Mouse (Mus musculus): ENCODE measurements around the gene Paqr8.
"Not testable (repeated sequence)": the region's sequence is repeated elsewhere in the genome, so short reads cannot be mapped to it uniquely, and the experiment has no call there.

Gene Paqr8

GRCm38 (mm10) chr1:20912527-20913171 lies 22.2 kb downstream of the Paqr8 start:
- DNase-seq: no peak

- no peak for DNase-seq
Observed at GRCm38 (mm10) chr1:20914769-20915168, 24.4 kb downstream of the Paqr8 start.

- DNase-seq: no peak
Observed at GRCm38 (mm10) chr1:20915608-20916007, 25.2 kb downstream of the Paqr8 start.

- DNase-seq: no peak
Observed at GRCm38 (mm10) chr1:20917496-20918050, 27.2 kb downstream of the Paqr8 start.

GRCm38 (mm10) chr1:20919728-20920127 lies 29.3 kb downstream of the Paqr8 start:
- no peak for DNase-seq

- no peak for DNase-seq
Observed at GRCm38 (mm10) chr1:20921081-20921528, 30.7 kb downstream of the Paqr8 start.

- no peak for DNase-seq
Observed at GRCm38 (mm10) chr1:20922612-20923399, 32.4 kb downstream of the Paqr8 start.

GRCm38 (mm10) chr1:20925324-20925723 lies 34.9 kb downstream of the Paqr8 start:
- not testable (repeated sequence) for DNase-seq

- DNase-seq: no peak
Observed at GRCm38 (mm10) chr1:20925926-20926325, 35.5 kb downstream of the Paqr8 start.

GRCm38 (mm10) chr1:20926376-20926775 lies 36.0 kb downstream of the Paqr8 start:
- no peak for DNase-seq

- DNase-seq: no peak
Observed at GRCm38 (mm10) chr1:20928487-20928886, 38.1 kb downstream of the Paqr8 start.

- DNase-seq: peak; percentile 55
Observed at GRCm38 (mm10) chr1:20933457-20933856, 43.1 kb downstream of the Paqr8 start.

GRCm38 (mm10) chr1:20935106-20935505 lies 44.7 kb downstream of the Paqr8 start:
- no peak for DNase-seq

- DNase-seq: no peak
Observed at GRCm38 (mm10) chr1:20939046-20939445, 48.6 kb downstream of the Paqr8 start.

GRCm38 (mm10) chr1:20940151-20940550 lies 49.7 kb downstream of the Paqr8 start:
- DNase-seq: no peak

- DNase-seq: no peak
Observed at GRCm38 (mm10) chr1:20941322-20941721, 50.9 kb downstream of the Paqr8 start.

- no peak for DNase-seq
Observed at GRCm38 (mm10) chr1:20941857-20942256, 51.5 kb downstream of the Paqr8 start.

- DNase-seq: no peak
Observed at GRCm38 (mm10) chr1:20943016-20943415, 52.6 kb downstream of the Paqr8 start.

GRCm38 (mm10) chr1:20951300-20951763 lies 60.9 kb downstream of the Paqr8 start, which contains the start of gene Efhc1:
Efhc1 (plus strand) TSS chr1:20951626.
- peak; percentile 91 for DNase-seq

- DNase-seq: no peak
Observed at GRCm38 (mm10) chr1:20951799-20952198, 61.4 kb downstream of the Paqr8 start.

GRCm38 (mm10) chr1:20954876-20955275 lies 64.5 kb downstream of the Paqr8 start:
- no peak for DNase-seq

GRCm38 (mm10) chr1:20969642-20970041 lies 79.2 kb downstream of the Paqr8 start:
- no peak for DNase-seq

GRCm38 (mm10) chr1:20973389-20973788 lies 83.0 kb downstream of the Paqr8 start:
- DNase-seq: no peak
